Mouse (Mus musculus): Measurements from ENCODE around the gene Xlr4a. TPM values are rescaled to one million over a fixed set of nuclear protein-coding genes. Genes with fewer than 3 reads are reported as not detected.
A peak's percentile ranks its signal among the peaks of the same experiment; 100 is the strongest.
"Not testable (repeated sequence)": the region's sequence is repeated elsewhere in the genome, so short reads cannot be mapped to it uniquely, and the experiment has no call there.

Gene Xlr4a
- polyA plus RNA-seq (2014; fragmentation: Nextera tagmentation; extraction: Ambion mirVana), result 0.35 and 2.0 TPM in 2 replicates

- WGBS, result 79% methylated on average over 18 of the region's 19 CpGs
- H3K9ac ChIP-seq; DNase-seq; H3K4me1 ChIP-seq (ENCODE audit: insufficient read depth); H3K27ac ChIP-seq (ENCODE audit: low read depth); ATAC-seq (ENCODE audit: insufficient read depth); H3K4me2 ChIP-seq; H3K9me3 ChIP-seq (ENCODE audit: low read depth, low read length); H3K36me3 ChIP-seq (ENCODE audit: insufficient read depth); H3K27me3 ChIP-seq (ENCODE audit: insufficient read depth, low read length); H3K4me3 ChIP-seq (ENCODE audit: low read depth, low read length): not testable (repeated sequence)
Measured at GRCm38 (mm10) chrX:73082267-73083055, at the start of gene Xlr4a. Gene Xlr4a (minus strand): TSS chrX:73082478.

- not testable (repeated sequence) for H3K4me2 ChIP-seq; H3K36me3 ChIP-seq (ENCODE audit: insufficient read depth); H3K27ac ChIP-seq (ENCODE audit: low read depth); H3K4me3 ChIP-seq (ENCODE audit: low read depth, low read length); H3K27me3 ChIP-seq (ENCODE audit: insufficient read depth, low read length); H3K9ac ChIP-seq; DNase-seq; H3K9me3 ChIP-seq (ENCODE audit: low read depth, low read length); H3K4me1 ChIP-seq (ENCODE audit: insufficient read depth)
- no CpG with 5 or more reads among the region's 12 CpGs for WGBS
- peak; percentile 31; the same call in 1 of the 2 replicates for ATAC-seq (ENCODE audit: insufficient read depth)
Measured at GRCm38 (mm10) chrX:73122859-73123829, 40.9 kb upstream of the Xlr4a start.

- not testable (repeated sequence) for H3K9me3 ChIP-seq (ENCODE audit: low read depth, low read length); H3K9ac ChIP-seq; H3K4me3 ChIP-seq (ENCODE audit: low read depth, low read length); H3K27ac ChIP-seq (ENCODE audit: low read depth); H3K27me3 ChIP-seq (ENCODE audit: insufficient read depth, low read length); H3K36me3 ChIP-seq (ENCODE audit: insufficient read depth); ATAC-seq (ENCODE audit: insufficient read depth); H3K4me1 ChIP-seq (ENCODE audit: insufficient read depth); DNase-seq; H3K4me2 ChIP-seq
- WGBS, result no CpG with 5 or more reads among the region's 7 CpGs
Measured at GRCm38 (mm10) chrX:73116747-73117146, 34.5 kb upstream of the Xlr4a start, which contains the start of gene Gm14685. Gene Gm14685 (plus strand): TSS chrX:73117047.

- not testable (repeated sequence) for H3K4me3 ChIP-seq (ENCODE audit: low read depth, low read length); H3K4me2 ChIP-seq; H3K4me1 ChIP-seq (ENCODE audit: insufficient read depth); H3K27ac ChIP-seq (ENCODE audit: low read depth); ATAC-seq (ENCODE audit: insufficient read depth); H3K36me3 ChIP-seq (ENCODE audit: insufficient read depth); H3K27me3 ChIP-seq (ENCODE audit: insufficient read depth, low read length); H3K9me3 ChIP-seq (ENCODE audit: low read depth, low read length); H3K9ac ChIP-seq
- DNase-seq, result peak; percentile 0
- WGBS, result 66% methylated on average over 13 of the region's 13 CpGs
Measured at GRCm38 (mm10) chrX:73096941-73097508, 14.7 kb upstream of the Xlr4a start, which contains the start of gene Xlr3a. Gene Xlr3a (minus strand): TSS chrX:73097095.

- peak; percentile 22; the same call in 1 of the 2 replicates for ATAC-seq (ENCODE audit: insufficient read depth)
Measured at GRCm38 (mm10) chrX:73066765-73067312, 15.4 kb downstream of the Xlr4a start.

GRCm38 (mm10) chrX:73064415-73064793, 17.9 kb downstream of the Xlr4a start, which contains the start of gene Pnma3:
Gene Pnma3 (plus strand): TSS chrX:73064787.
- Histone ChIP-seq H3K9ac (no peak within 1 kb of the TSS), H3K27ac (ENCODE audit: low read depth) (peak within 1 kb of the TSS; percentile 42; the same call in 1 of the 2 replicates), H3K9me3 (ENCODE audit: low read depth, low read length) (no peaks in the 10 kb centered on the region), H3K4me1 (ENCODE audit: insufficient read depth) (no peaks in the 10 kb centered on the region), H3K36me3 (ENCODE audit: insufficient read depth) (no peaks in the 10 kb centered on the region), H3K4me3 (ENCODE audit: low read depth, low read length) (0 out of 2 replicates have a peak within 1 kb of the TSS, but pooled peaks have one; percentile 0), H3K27me3 (ENCODE audit: insufficient read depth, low read length) (no peaks in the 10 kb centered on the region), H3K4me2 (peak within 1 kb of the TSS; percentile 46)
- ATAC-seq (ENCODE audit: insufficient read depth), result 0 out of 2 replicates have a peak, but pooled peaks have one; percentile 45
- DNase-seq, result no peak
- 24% methylated on average over 7 of the region's 7 CpGs for WGBS
- no peak for TF ChIP-seq CTCF (IDR thresholded peaks at IDR 0.05; ENCODE audit: low read depth)

More at GRCm38 (mm10) chrX:73066765-73067312, 15.4 kb downstream of the Xlr4a start:
- H3K27ac ChIP-seq (ENCODE audit: low read depth); H3K9ac ChIP-seq; DNase-seq; H3K27me3 ChIP-seq (ENCODE audit: insufficient read depth, low read length); H3K4me1 ChIP-seq (ENCODE audit: insufficient read depth); H3K4me3 ChIP-seq (ENCODE audit: low read depth, low read length); H3K4me2 ChIP-seq; H3K9me3 ChIP-seq (ENCODE audit: low read depth, low read length); H3K36me3 ChIP-seq (ENCODE audit: insufficient read depth): not testable (repeated sequence)
- 40% methylated on average over 1 of the region's 5 CpGs for WGBS

Data from lung, embryonic 14.5 days (tissue).